Mouse (Mus musculus) ES-Bruce4 (cell line): ENCODE measurements around the gene Mocs3.

ENCODE experiments used
- CTCF ChIP-seq: IDR thresholded peaks from one replicate; pipeline ENCODE4 v1.8.1; 2011; ENCODE audit warnings: low read depth, low read length
- EP300 ChIP-seq: IDR thresholded peaks from 2 replicates; pipeline ENCODE4 v1.6.1; 2011; ENCODE audit warnings: low read depth, low read length; ENCODE audit not compliant: insufficient read depth
- POLR2A ChIP-seq: IDR thresholded peaks from one replicate; pipeline ENCODE4 v1.8.1; 2011; ENCODE audit warnings: low read length; ENCODE audit not compliant: insufficient read depth

DNA sequence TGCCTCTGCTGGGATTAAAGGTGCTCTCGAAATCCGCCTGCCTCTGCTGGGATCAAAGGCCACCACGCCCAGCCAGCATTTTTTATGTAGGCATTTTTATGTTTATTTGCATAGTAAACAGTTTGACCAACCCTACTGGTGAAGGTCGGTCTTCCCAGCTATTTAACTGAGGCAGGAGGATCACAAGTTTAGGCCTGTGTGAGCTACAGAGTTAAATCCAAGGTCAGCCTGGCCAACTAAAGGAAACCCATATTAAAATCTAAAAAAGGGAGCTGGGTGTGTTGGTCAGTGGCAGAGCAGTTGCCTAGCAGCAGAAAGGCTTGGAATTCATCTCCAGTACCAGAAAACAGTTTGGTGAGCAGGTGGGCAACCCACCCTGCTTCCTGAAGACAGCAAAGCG, 2.9 kb downstream of the Mocs3 start:
- TF ChIP-seq POLR2A (no peak), CTCF (no peak), EP300 (no peak)
